Mouse (Mus musculus): ENCODE data around the gene Tor3a.
A peak's percentile ranks its signal among the peaks of the same experiment; 100 is the strongest.

DNA sequence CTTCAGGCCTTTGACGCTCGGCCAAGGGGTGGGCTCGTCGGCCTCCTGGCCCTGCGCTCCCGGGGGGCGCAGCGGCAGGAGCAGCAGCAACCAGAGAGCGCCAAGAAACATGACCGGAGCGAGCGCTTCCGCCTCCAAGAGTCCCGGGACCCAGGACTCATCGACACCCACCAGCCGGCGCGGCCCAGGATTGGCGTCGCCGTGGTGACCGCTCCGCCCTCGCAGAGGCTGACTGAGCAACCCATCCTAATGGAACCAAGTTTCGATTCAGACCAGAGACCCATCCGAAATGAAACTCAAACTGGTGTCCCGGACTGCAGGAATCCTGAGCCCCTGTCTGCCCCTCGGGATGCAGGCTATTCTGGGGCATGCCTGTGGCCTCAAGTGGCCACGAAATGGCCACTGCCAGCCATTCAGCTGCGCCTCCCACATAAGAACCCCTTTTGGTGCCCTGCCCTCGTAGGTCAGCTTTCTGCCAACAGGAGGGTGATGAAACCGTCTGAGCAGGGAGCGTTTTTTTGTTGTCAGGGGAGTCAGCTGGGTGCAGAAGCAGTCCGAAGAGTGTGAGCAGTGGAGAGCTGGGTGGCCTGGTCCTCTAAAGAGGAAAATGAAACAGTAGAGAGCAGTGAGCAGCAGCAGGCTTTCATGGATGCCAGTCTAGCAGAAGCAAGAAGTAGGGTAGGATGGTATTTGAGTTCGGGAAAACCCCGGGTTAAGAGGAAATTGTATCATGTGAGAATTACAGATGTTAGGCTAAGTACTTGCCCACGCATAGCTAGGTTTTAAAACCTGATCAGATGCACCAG, at the start of gene Tor3a:
- TF ChIP-seq POLR2A (IDR thresholded peaks at IDR 0.05; ENCODE audit: control insufficient read depth, extremely low read depth, insufficient read depth, low read length, poor library complexity) (0 out of 2 replicates have a peak, but pooled peaks have one; percentile 29), CTCF (IDR thresholded peaks at IDR 0.05; ENCODE audit: borderline replicate concordance, control insufficient read depth, extremely low read depth, insufficient read depth, low read length, poor library complexity) (no peak)
